26 mouse cellular contexts compared by ENCODE assay signal in the genomic region with DNA sequence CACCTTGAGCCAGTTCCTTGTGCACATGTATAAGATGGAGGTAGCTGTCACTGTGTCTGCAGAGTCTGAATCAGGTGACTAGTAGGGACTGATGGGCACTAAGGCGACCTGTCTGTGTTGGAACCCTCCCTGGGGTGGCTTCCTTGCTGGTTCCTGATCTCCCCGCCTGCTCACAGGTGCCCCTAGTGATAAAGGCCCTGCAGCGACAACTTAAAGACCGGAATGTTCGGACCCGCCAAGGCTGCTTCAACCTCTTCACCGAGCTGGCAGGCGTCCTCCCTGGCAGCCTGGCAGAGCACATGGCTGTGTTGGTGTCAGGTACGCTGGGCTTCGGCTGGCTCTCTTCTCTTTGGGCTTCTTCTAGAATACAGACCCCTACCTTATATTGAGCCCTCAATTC. TPM values are rescaled to one million over a fixed set of nuclear protein-coding genes. Genes with fewer than 3 reads are reported as not detected.
DNase-seq lines count a peak whose midpoint lies in the region; ATAC-seq and TF ChIP-seq lines count a peak whose summit lies in the region.
"Had no signal": no experiment of that assay in that cellular context is flagged by ENCODE, and none has a peak within 500 bp of the region (broad histone marks: within the 10 kb centered on the region; RNA-seq: fewer than 3 reads in every experiment).

No protein-coding gene starts in this region.

- no peaks in the 10 kb centered on the region for H3K27me3 ChIP-seq in heart, postnatal 0 days (ENCODE audit: control insufficient read depth, insufficient read depth, low read length)
- no peaks in the 10 kb centered on the region for H3K27me3 ChIP-seq in heart, embryonic 12.5 days (replicated peaks)
- H3K27me3 ChIP-seq: embryonic facial prominence, embryonic 12.5 days; forebrain, embryonic 12.5 days; heart, embryonic 13.5 days; hindbrain, embryonic 12.5 days; kidney, embryonic 15.5 days; limb, embryonic 13.5 days; liver, embryonic 13.5 days; lung, embryonic 15.5 days; megakaryocyte, embryonic 14.5 days; midbrain, embryonic 13.5 days had no signal

- H3K9me3 ChIP-seq in heart, postnatal 0 days (replicated peaks; ENCODE audit: control insufficient read depth, low read length) = no peaks in the 10 kb centered on the region
- H3K9me3 ChIP-seq in heart, embryonic 12.5 days (replicated peaks) = no peaks in the 10 kb centered on the region
- H3K9me3 ChIP-seq: embryonic facial prominence, embryonic 12.5 days; forebrain, embryonic 12.5 days; heart, embryonic 13.5 days; hindbrain, embryonic 12.5 days; kidney, embryonic 15.5 days; limb, embryonic 13.5 days; liver, embryonic 13.5 days; lung, embryonic 15.5 days; megakaryocyte, embryonic 14.5 days; midbrain, embryonic 13.5 days had no signal

- WGBS in heart, postnatal 0 days = 55% methylated on average over 10 of the region's 10 CpGs
- WGBS in heart, embryonic 12.5 days = 79% methylated on average over 10 of the region's 10 CpGs

- TF ChIP-seq CTCF in heart, postnatal 0 days (IDR thresholded peaks at IDR 0.05; ENCODE audit: low read depth) = no peak

- no peak overlapping the region; the same call in 1 of the 2 replicates for H3K27ac ChIP-seq in heart, postnatal 0 days (ENCODE audit: low read depth)
- H3K27ac ChIP-seq in heart, embryonic 12.5 days (ENCODE audit: poor library complexity, severe bottlenecking) = no peak overlapping the region
- H3K27ac ChIP-seq: embryonic facial prominence, embryonic 12.5 days; forebrain, embryonic 12.5 days; heart, embryonic 13.5 days; hindbrain, embryonic 12.5 days; kidney, embryonic 15.5 days; limb, embryonic 13.5 days; liver, embryonic 13.5 days; lung, embryonic 15.5 days; midbrain, embryonic 13.5 days had no signal

- H3K4me2 ChIP-seq in heart, postnatal 0 days (ENCODE audit: low read depth, low read length) = no peak overlapping the region
- no peak overlapping the region for H3K4me2 ChIP-seq in heart, embryonic 12.5 days
- H3K4me2 ChIP-seq: embryonic facial prominence, embryonic 12.5 days; forebrain, embryonic 12.5 days; heart, embryonic 13.5 days; hindbrain, embryonic 12.5 days; kidney, embryonic 15.5 days; limb, embryonic 13.5 days; liver, embryonic 13.5 days; lung, embryonic 15.5 days; midbrain, embryonic 13.5 days had no signal

- peak; percentile 49 for DNase-seq in cerebellum, adult 11-12 months
- no peak for DNase-seq in cerebellum, adult 11 months
- peak; percentile 52 for DNase-seq in gastrocnemius, adult 18-20 months (ENCODE audit: low spot score)
- DNase-seq in gastrocnemius, postnatal 10 days = no peak
- peak; percentile 37 for DNase-seq in heart, postnatal 0 days (ENCODE audit: low spot score)
- no peak for DNase-seq in ovary, postnatal 36 days (ENCODE audit: low spot score)
- DNase-seq: adrenal gland, postnatal 14 days; kidney, postnatal 4 days; liver, embryonic 13.5 days; lung, postnatal 36 days; thymus, adult 18-20 months; thymus, postnatal 36 days had no signal

- peaks cover 93% of the 10 kb centered on the region for H3K36me3 ChIP-seq in heart, postnatal 0 days (replicated peaks; ENCODE audit: control insufficient read depth, insufficient read depth, low read length)
- peaks cover 96% of the 10 kb centered on the region for H3K36me3 ChIP-seq in heart, embryonic 12.5 days

- no peak overlapping the region for H3K9ac ChIP-seq in heart, postnatal 0 days (replicated peaks; ENCODE audit: low read depth, low read length)
- no peak overlapping the region for H3K9ac ChIP-seq in heart, embryonic 12.5 days
- H3K9ac ChIP-seq: embryonic facial prominence, embryonic 12.5 days; forebrain, embryonic 12.5 days; heart, embryonic 13.5 days; hindbrain, embryonic 12.5 days; kidney, embryonic 15.5 days; limb, embryonic 13.5 days; liver, embryonic 13.5 days; lung, embryonic 15.5 days; midbrain, embryonic 13.5 days had no signal

- H3K4me1 ChIP-seq in heart, postnatal 0 days (ENCODE audit: control insufficient read depth, insufficient read depth) = peaks cover 3% of the 10 kb centered on the region; the same call in 1 of the 2 replicates
- peaks cover 16% of the 10 kb centered on the region for H3K4me1 ChIP-seq in heart, embryonic 12.5 days (replicated peaks)
- H3K4me1 ChIP-seq: embryonic facial prominence, embryonic 12.5 days; forebrain, embryonic 12.5 days; hindbrain, embryonic 12.5 days; liver, embryonic 13.5 days; midbrain, embryonic 13.5 days had no signal

- TF ChIP-seq EP300 in heart, postnatal 0 days (IDR thresholded peaks at IDR 0.05; ENCODE audit: low read depth) = no peak

- H3K4me3 ChIP-seq in heart, postnatal 0 days (ENCODE audit: low read depth, low read length) = no peak overlapping the region
- no peak overlapping the region for H3K4me3 ChIP-seq in heart, embryonic 12.5 days
- H3K4me3 ChIP-seq: embryonic facial prominence, embryonic 12.5 days; erythroblast, embryonic 14.5 days; forebrain, embryonic 12.5 days; heart, embryonic 13.5 days; hindbrain, embryonic 12.5 days; kidney, embryonic 15.5 days; limb, embryonic 13.5 days; liver, embryonic 13.5 days; lung, embryonic 15.5 days; midbrain, embryonic 13.5 days had no signal

- ATAC-seq in heart, postnatal 0 days (ENCODE audit: insufficient read depth, low read depth) = no peak
- no peak for ATAC-seq in heart, embryonic 12.5 days (ENCODE audit: insufficient number of reproducible peaks, low FRiP score)
- ATAC-seq: intestine, postnatal 0 days; midbrain, embryonic 13.5 days had no signal

RNA-seq across cellular contexts. Expression of gene Cand2, which starts 16.7 kb away (rescaled TPM):
- total RNA-seq in gastrocnemius, adult 18-20 months (2021) = 10 to 100 TPM; 74.8 to 78.7 TPM
- total RNA-seq in gastrocnemius, postnatal 10 days (2021) = 10 to 100 TPM; 89.1 to 96.7 TPM
- total RNA-seq in heart, postnatal 0 days (2014; rRNA removed; ENCODE audit: low replicate concordance) = 50.9 and 56.5 TPM in 2 replicates
- polyA plus RNA-seq in heart, postnatal 0 days (2015; fragmentation: Nextera tagmentation; extraction: Ambion mirVana) = 29.2 and 30.0 TPM in 2 replicates
- polyA plus RNA-seq in heart, embryonic 12.5 days (2016; fragmentation: Nextera tagmentation; extraction: Ambion mirVana) = 71.6 and 73.7 TPM in 2 replicates

RNA-seq across cellular contexts. Expression of gene Rpl32, which starts 17.5 kb away (rescaled TPM):
- 100 to 1,000 TPM; 568 to 577 TPM for total RNA-seq in gastrocnemius, adult 18-20 months (2021)
- total RNA-seq in gastrocnemius, postnatal 10 days (2021) = 1,000 to 10,000 TPM; 1,136 to 1,161 TPM
- 1,019 and 1,034 TPM in 2 replicates for total RNA-seq in heart, postnatal 0 days (2014; rRNA removed; ENCODE audit: low replicate concordance)
- polyA plus RNA-seq in heart, postnatal 0 days (2015; fragmentation: Nextera tagmentation; extraction: Ambion mirVana) = 1,074 and 1,115 TPM in 2 replicates
- polyA plus RNA-seq in heart, embryonic 12.5 days (2016; fragmentation: Nextera tagmentation; extraction: Ambion mirVana) = 1,366 and 1,429 TPM in 2 replicates

RNA-seq across cellular contexts. Expression of gene Tmem40, which starts 28.8 kb away (rescaled TPM):
- under 1 TPM in 1 of 2 experiments, not detected in 1; 0.43 TPM for total RNA-seq in gastrocnemius, adult 18-20 months (2021)
- 1 to 10 TPM in 1 of 2 experiments, under 1 TPM in 1; 0.26 to 1.5 TPM for total RNA-seq in gastrocnemius, postnatal 10 days (2021)
- total RNA-seq in heart, postnatal 0 days (2014; rRNA removed; ENCODE audit: low replicate concordance) = 0.23 and 2.3 TPM in 2 replicates
- polyA plus RNA-seq in heart, postnatal 0 days (2015; fragmentation: Nextera tagmentation; extraction: Ambion mirVana) = 0.26 and 0.40 TPM in 2 replicates
- polyA plus RNA-seq in heart, embryonic 12.5 days (2016; fragmentation: Nextera tagmentation; extraction: Ambion mirVana) = 2.6 and 3.2 TPM in 2 replicates
- total RNA-seq: monocyte, adult 5-6 weeks had no signal
- polyA plus RNA-seq: small intestine, adult 2 months had no signal

RNA-seq across cellular contexts. Expression of gene Efcab12, which starts 47.2 kb away (rescaled TPM):
- total RNA-seq in gastrocnemius, adult 18-20 months (2021) = under 1 TPM in 1 of 2 experiments, not detected in 1; 0.14 TPM
- under 1 TPM; 0.12 to 0.14 TPM for total RNA-seq in gastrocnemius, postnatal 10 days (2021)
- total RNA-seq in heart, postnatal 0 days (2014; rRNA removed; ENCODE audit: low replicate concordance) = 1.5 TPM in 1 of 2 replicates, not detected in the other
- polyA plus RNA-seq in heart, postnatal 0 days (2015; fragmentation: Nextera tagmentation; extraction: Ambion mirVana) = 0.29 and 0.30 TPM in 2 replicates
- polyA plus RNA-seq in heart, embryonic 12.5 days (2016; fragmentation: Nextera tagmentation; extraction: Ambion mirVana) = 0.54 and 0.83 TPM in 2 replicates
- total RNA-seq: monocyte, adult 5-6 weeks had no signal
- polyA plus RNA-seq: erythroblast, embryonic 14.5 days had no signal

Comparison
In these comparisons a context has a peak if more than half of its experiments do, and no peak if none do; other contexts are left out.
1. DNase-seq: peak in cerebellum, adult 11-12 months (single experiment), gastrocnemius, adult 18-20 months (single experiment) and heart, postnatal 0 days (single experiment); none in cerebellum, adult 11 months (single experiment), gastrocnemius, postnatal 10 days (single experiment) and ovary, postnatal 36 days (single experiment).